Mouse (Mus musculus): Measurements from ENCODE around the gene Mindy1.

Gene Mindy1

DNA sequence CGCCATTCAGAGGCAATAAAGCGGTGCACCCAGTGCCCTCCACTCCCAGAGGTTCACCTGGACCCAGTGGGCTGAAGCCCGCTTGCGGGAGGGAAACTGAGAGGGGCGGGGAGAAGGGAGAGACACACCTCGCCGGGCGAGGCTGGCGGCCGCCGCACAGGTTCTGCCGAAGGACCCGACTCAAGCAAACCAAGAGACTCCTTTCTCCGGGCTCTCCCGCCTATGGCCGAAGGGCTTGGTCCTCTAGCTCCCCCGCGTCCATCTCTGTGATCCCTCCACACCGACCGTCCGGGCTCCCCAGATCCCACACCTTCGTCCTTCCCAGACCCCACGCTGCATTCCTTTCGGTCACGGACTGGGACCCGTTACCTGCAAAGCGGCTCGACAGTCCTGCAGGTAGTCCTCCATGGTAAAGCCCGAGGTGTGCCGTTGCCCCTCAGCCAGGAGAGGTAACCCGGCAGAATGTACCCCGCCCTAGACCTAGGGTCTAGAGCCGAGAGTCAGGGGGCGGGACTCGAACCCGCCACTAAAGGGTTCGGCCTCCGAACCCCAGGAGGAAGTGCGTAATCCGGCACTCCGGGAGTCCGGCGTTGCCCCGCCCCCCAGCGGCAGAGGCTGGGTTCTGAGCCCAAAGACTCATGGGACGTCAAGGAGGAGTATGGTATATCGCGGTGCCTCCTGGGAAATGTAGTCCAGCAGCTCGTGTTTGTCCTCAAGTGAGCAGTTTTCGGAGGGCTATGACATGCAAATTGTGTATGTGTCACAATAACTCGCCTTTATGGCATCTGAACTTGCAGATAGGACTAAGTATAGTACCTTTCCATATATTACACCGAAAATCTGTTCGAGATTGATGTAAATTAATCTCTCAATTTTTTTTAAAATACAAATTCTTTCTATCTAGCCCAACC is at the start of gene Mindy1, which contains the start of gene Prune1:
Gene Mindy1, plus strand, starts transcription at position 130 of the 911 bp plus-strand sequence.
Gene Prune1, minus strand, starts transcription at position 861 of the 911 bp plus-strand sequence.
- peak; percentile 99 for DNase-seq (ENCODE audit: low read depth)

GRCm38 (mm10) chr3:95232771-95233170 is 48.4 kb upstream of the Mindy1 start:
- DNase-seq (ENCODE audit: low read depth) = peak; percentile 59

GRCm38 (mm10) chr3:95233303-95233980 is 47.7 kb upstream of the Mindy1 start:
- no peak for DNase-seq (ENCODE audit: low read depth)

- no peak for DNase-seq (ENCODE audit: low read depth)
Measured at GRCm38 (mm10) chr3:95235386-95236301, 45.5 kb upstream of the Mindy1 start.

DNA sequence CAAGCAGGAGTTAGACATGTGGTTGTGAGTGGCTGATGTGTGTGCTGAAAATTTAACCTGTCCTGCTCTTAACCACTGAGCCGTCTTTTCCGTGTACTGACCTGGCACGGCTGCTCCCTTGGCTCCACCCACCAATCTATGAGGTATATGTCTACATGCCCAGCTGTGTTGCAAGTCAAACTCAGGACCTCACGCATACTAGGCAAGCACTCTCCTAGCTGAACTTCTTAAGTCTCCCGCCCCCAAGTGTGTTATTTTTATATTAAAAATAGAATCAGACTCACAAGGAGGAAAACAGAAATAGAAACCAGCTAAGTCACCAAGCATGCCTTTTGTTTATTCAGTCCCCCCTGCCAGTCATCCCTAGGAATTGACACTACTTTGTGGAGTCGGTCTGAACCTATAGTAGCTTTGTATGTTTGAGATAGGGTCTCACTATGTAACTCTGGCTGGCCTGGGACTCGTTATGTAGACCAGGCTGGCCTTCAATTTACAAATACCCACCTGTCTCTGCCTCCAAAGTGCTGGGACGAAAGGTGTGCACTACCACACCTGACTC is 43.5 kb upstream of the Mindy1 start:
- no peak for DNase-seq (ENCODE audit: low read depth)

DNA sequence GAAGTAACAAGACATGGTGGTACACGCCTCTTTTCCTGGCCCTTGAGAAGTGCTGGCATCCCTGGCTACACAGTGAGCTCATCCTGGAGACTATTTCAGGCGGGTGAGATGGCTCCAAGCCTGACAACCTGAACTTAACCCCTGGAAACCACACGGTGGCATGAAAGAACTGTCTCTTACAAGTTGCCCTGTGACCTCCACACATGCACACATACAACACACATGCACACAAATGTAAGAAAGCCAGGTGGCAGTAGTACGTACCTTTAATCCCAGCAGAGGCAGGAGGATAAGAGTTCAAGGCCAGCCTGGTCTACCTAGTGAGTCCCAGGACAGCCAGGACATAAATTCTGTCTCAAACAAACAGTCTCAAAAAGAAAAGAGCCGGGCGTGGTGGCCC is 42.1 kb upstream of the Mindy1 start:
- DNase-seq (ENCODE audit: low read depth) = peak; percentile 44

DNA sequence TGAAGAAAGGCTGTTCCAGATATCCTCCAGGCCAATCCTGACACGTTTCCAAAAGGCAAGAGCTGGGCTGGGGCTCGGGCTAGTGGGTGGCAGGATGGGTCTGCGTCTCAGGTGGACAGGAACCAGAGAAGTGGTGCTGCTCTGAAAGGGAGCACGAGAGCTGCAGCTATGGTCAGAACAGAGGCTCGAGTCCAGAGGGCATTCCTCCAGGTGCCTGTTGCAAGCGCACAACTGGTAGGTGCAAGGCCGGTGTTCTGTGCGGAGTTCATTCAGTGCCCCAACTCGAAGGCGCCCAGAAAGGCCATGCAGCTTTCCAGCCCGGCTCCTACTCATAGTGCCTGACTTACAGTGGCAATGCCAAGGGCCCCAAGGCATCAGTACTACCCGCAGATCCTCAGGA is 41.2 kb upstream of the Mindy1 start:
- DNase-seq (ENCODE audit: low read depth) = no peak

- DNase-seq (ENCODE audit: low read depth) = no peak
Measured at GRCm38 (mm10) chr3:95240900-95241299, 40.2 kb upstream of the Mindy1 start.

- no peak for DNase-seq (ENCODE audit: low read depth)
Measured at GRCm38 (mm10) chr3:95241498-95241897, 39.6 kb upstream of the Mindy1 start, which contains the start of gene Gm128. Gene Gm128, minus strand, starts transcription at chr3:95241598.

GRCm38 (mm10) chr3:95243086-95243485 is 38.1 kb upstream of the Mindy1 start:
- DNase-seq (ENCODE audit: low read depth) = no peak

- peak; percentile 29 for DNase-seq (ENCODE audit: low read depth)
Measured at GRCm38 (mm10) chr3:95246465-95247231, 34.5 kb upstream of the Mindy1 start.

GRCm38 (mm10) chr3:95247660-95248336 is 33.3 kb upstream of the Mindy1 start:
- DNase-seq (ENCODE audit: low read depth) = no peak

DNA sequence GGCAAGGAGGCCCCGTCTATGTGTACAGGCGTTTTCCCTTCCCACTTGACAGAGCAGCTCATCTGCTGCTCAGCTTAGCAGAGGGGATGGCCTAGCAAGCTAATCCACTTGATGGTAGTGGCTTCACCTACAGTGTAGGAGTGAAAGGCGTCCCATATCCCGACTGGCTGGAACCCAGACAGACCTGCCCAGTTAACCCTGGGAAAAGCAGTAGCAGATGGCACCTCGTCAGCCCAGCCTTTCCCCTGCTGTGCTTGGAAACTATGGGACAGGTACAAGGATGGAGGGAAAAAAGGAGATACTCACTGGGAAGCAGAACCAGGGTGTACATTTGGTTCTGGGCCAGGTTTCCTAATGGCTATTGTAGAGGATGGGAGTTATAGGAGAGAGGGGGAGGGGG is 30.8 kb upstream of the Mindy1 start:
- DNase-seq (ENCODE audit: low read depth) = no peak

GRCm38 (mm10) chr3:95250783-95251424 is 30.2 kb upstream of the Mindy1 start, which contains the start of gene Bnipl:
Gene Bnipl, minus strand, starts transcription at chr3:95251193.
- DNase-seq (ENCODE audit: low read depth) = no peak

DNA sequence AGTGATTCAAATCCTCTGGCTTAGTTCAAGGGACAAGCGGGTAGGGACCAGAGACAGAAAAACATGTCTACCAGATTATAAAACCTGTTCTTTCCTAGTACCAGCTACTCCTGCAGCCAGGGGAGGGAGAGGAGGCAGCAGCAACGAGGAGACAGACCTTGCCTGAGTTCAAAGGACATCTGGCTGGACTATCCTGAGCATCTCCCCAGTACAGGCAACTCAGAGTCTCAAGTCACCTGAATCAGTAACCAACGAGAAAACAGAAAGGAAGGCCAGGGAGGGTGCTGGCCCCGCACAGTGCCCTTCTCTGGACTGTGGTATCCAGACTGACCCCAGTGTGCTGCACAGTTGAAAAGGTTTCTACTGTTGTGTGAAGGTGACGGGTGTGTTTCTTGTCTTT is 24.2 kb upstream of the Mindy1 start:
- no peak for DNase-seq (ENCODE audit: low read depth)

GRCm38 (mm10) chr3:95261975-95262374 is 19.2 kb upstream of the Mindy1 start:
- DNase-seq (ENCODE audit: low read depth) = no peak

- peak; percentile 77 for DNase-seq (ENCODE audit: low read depth)
Measured at GRCm38 (mm10) chr3:95263089-95263739, 17.9 kb upstream of the Mindy1 start.

DNA sequence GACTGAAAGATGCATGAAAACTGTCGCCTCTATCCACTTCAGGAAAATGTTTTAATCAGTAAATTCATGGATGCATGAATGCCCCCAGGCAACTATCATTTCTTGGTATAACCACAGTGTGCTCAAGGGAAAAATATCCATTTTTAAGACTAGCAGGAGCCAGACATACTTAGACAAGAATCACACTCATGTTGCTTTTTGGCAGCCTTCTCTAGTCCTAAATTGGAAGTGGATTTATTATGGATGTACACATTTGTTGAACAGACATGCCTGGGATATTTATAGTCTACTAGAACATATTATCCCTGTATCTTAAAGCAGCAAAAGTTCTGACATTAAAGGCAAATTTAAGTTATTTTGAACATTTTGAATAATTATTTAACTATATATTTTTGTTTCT is 16.4 kb upstream of the Mindy1 start:
- DNase-seq (ENCODE audit: low read depth) = no peak

DNA sequence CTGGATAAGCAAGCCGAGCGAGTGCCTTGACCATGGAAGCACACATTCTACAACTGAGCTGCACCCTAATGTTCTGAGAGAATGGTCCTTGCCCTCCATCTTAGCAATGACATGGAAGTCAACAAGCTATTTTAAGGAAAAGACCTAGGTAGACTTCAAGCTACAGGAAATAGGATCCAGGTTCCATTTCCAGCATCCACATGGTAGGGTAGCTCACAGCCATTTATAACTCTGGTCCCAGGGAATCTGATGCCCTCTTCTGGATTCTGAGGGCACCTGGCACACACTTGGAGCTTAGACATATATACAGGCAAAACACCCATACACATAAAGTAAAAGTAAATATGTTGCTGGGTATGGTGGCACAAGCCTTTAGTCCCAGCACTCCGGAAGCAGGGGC is 15.1 kb upstream of the Mindy1 start:
- DNase-seq (ENCODE audit: low read depth) = no peak

Measured in 416B (cell line).